Comparison of ENCODE assay signal across 35 mouse cellular contexts in genomic region chr12:44304012-44304411, GRCm38 (mm10). TPM values are rescaled to one million over a fixed set of nuclear protein-coding genes. Genes with fewer than 3 reads are reported as not detected.
"Had no signal": no experiment of that assay in that cellular context is flagged by ENCODE, and none has a peak within 500 bp of the region (broad histone marks: within the 10 kb centered on the region; RNA-seq: fewer than 3 reads in every experiment).

No protein-coding gene starts in this region.

- DNase-seq: left cerebral cortex, postnatal 4 days; liver, embryonic 13.5 days; liver, postnatal 0 days; lung, adult 18-20 months; lung, adult 2 months; lung, embryonic 14.5 days; lung, postnatal 10 days; lung, postnatal 14 days; lung, postnatal 36 days; lung, postnatal 4 days; midbrain, embryonic 14.5 days had no signal

- H3K9ac ChIP-seq: limb, embryonic 12.5 days; limb, embryonic 13.5 days; limb, embryonic 15.5 days; liver, embryonic 12.5 days; liver, embryonic 13.5 days; liver, embryonic 14.5 days; liver, embryonic 15.5 days; liver, postnatal 0 days; lung, embryonic 14.5 days; lung, embryonic 15.5 days; midbrain, embryonic 12.5 days; midbrain, embryonic 13.5 days; midbrain, embryonic 15.5 days; neural tube, embryonic 12.5 days; neural tube, embryonic 13.5 days had no signal

- H3K4me1 ChIP-seq: limb, embryonic 10.5 days; limb, embryonic 12.5 days; limb, embryonic 13.5 days; limb, embryonic 15.5 days; liver, embryonic 12.5 days; liver, embryonic 13.5 days; liver, embryonic 15.5 days; lung, embryonic 15.5 days; midbrain, embryonic 12.5 days; midbrain, embryonic 13.5 days; midbrain, embryonic 15.5 days; neural tube, embryonic 12.5 days; neural tube, embryonic 13.5 days had no signal

- ATAC-seq: liver, embryonic 12.5 days; liver, postnatal 0 days; lung, postnatal 0 days; midbrain, embryonic 13.5 days; midbrain, embryonic 15.5 days; midbrain, embryonic 16.5 days had no signal

- H3K27me3 ChIP-seq: limb, embryonic 12.5 days; limb, embryonic 13.5 days; limb, embryonic 15.5 days; liver, embryonic 12.5 days; liver, embryonic 13.5 days; liver, embryonic 15.5 days; lung, embryonic 15.5 days; megakaryocyte, embryonic 14.5 days; midbrain, embryonic 12.5 days; midbrain, embryonic 13.5 days; midbrain, embryonic 15.5 days; neural tube, embryonic 12.5 days; neural tube, embryonic 13.5 days had no signal

- H3K4me3 ChIP-seq: limb, embryonic 10.5 days; limb, embryonic 12.5 days; limb, embryonic 13.5 days; limb, embryonic 15.5 days; liver, embryonic 12.5 days; liver, embryonic 13.5 days; liver, embryonic 15.5 days; lung, embryonic 15.5 days; megakaryocyte, embryonic 14.5 days; midbrain, embryonic 10.5 days; midbrain, embryonic 12.5 days; midbrain, embryonic 13.5 days; midbrain, embryonic 15.5 days; myocyte; neural tube, embryonic 12.5 days; neural tube, embryonic 13.5 days had no signal

- H3K4me2 ChIP-seq: limb, embryonic 12.5 days; limb, embryonic 13.5 days; limb, embryonic 15.5 days; liver, embryonic 11.5 days; liver, embryonic 12.5 days; liver, embryonic 13.5 days; liver, embryonic 15.5 days; lung, embryonic 14.5 days; lung, embryonic 15.5 days; midbrain, embryonic 11.5 days; midbrain, embryonic 12.5 days; midbrain, embryonic 13.5 days; midbrain, embryonic 15.5 days; neural tube, embryonic 12.5 days; neural tube, embryonic 13.5 days had no signal

- H3K9me3 ChIP-seq: limb, embryonic 10.5 days; limb, embryonic 12.5 days; limb, embryonic 13.5 days; limb, embryonic 15.5 days; liver, embryonic 12.5 days; liver, embryonic 13.5 days; liver, embryonic 15.5 days; lung, embryonic 15.5 days; megakaryocyte, embryonic 14.5 days; midbrain, embryonic 10.5 days; midbrain, embryonic 12.5 days; midbrain, embryonic 13.5 days; midbrain, embryonic 15.5 days; neural tube, embryonic 12.5 days; neural tube, embryonic 13.5 days had no signal

- H3K27ac ChIP-seq: limb, embryonic 10.5 days; limb, embryonic 12.5 days; limb, embryonic 13.5 days; limb, embryonic 15.5 days; liver, embryonic 12.5 days; liver, embryonic 13.5 days; liver, embryonic 14.5 days; liver, embryonic 15.5 days; lung, embryonic 15.5 days; macrophage; midbrain, embryonic 10.5 days; midbrain, embryonic 12.5 days; midbrain, embryonic 13.5 days; midbrain, embryonic 15.5 days; neural tube, embryonic 12.5 days; neural tube, embryonic 13.5 days had no signal

RNA-seq across cellular contexts. Expression of gene Nrcam, which starts 24.7 kb away (rescaled TPM):
- total RNA-seq: liver, adult 2 months; megakaryocyte, adult 5-6 weeks; monocyte, adult 5-6 weeks had no signal
- polyA plus RNA-seq: liver, adult 2 months; liver, postnatal 0 days had no signal
